Mouse (Mus musculus) heart, postnatal 36 days (tissue): ENCODE results near the gene Cacna2d3. TPM values are rescaled to one million over a fixed set of nuclear protein-coding genes. Genes with fewer than 3 reads are reported as not detected.

ENCODE experiments used
- DNase-seq, 2 experiments: peaks; one replicate each; pipeline ENCODE4 v3.0.0; 2021 to 2022
- intact Hi-C: fragments of 180-260 bp; cut with DNase I; formaldehyde crosslinking; loops from one replicate; pipeline ENCODE4 v1.15.1; 2025
- total RNA-seq, 2 experiments: library from RNA; stranded (reverse); gene quantifications; 2 replicates each; pipeline ENCODE4 v1.2.3; 2021

The Cacna2d3 gene
- total RNA-seq, 2 experiments from 2014 or later = 0.47 to 1.2 TPM

DNA sequence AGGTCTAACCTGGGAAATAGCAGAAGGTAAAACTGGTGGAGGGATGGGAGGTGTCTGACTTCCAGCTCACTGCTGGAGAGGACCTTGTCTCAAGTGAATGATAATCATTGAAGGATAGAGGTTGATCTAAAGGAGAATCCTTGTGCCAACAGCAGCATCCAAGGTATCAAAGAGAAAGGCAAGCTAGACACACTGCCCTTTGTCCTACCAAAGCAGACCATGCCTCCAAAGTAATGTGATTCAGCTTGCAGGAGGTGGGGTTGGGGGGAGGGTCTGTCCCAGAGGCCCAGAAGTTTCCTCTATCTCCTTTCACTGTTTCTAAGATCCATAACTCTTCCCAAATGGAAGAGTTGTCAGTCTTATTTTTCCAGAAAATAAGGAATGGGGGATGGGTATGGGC lies 754.8 kb downstream of the Cacna2d3 start:
- intact Hi-C loops = no loop called here
- DNase-seq = no peak

- DNase-seq = no peak
- intact Hi-C loops = no loop called here
Observed at GRCm38 (mm10) chr14:28961379-28961778, 760.3 kb downstream of the Cacna2d3 start.

DNA sequence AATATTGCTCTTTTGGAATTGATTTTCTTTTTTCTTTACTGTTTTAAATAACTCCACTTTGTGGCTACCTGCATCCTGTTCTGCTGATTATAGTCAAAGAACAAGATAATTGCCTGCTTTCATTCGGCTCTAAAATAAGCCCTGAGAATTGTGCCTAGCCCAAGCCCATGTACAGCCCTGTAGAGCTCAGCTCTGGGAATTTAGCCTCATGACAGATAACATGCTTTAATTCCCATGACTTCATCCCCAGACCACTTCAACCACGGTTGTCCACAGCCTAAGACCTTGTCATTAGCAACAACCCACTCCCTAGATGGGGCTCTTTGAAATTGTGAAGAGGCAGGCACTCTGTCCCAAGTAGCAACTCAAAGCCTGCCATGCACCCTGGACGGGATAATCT lies 762.6 kb downstream of the Cacna2d3 start:
- intact Hi-C loops = loop anchor here (10.0 kb wide), 1 partner anchor 486 kb away; no protein-coding TSS in a partner anchor
- DNase-seq = no peak

DNA sequence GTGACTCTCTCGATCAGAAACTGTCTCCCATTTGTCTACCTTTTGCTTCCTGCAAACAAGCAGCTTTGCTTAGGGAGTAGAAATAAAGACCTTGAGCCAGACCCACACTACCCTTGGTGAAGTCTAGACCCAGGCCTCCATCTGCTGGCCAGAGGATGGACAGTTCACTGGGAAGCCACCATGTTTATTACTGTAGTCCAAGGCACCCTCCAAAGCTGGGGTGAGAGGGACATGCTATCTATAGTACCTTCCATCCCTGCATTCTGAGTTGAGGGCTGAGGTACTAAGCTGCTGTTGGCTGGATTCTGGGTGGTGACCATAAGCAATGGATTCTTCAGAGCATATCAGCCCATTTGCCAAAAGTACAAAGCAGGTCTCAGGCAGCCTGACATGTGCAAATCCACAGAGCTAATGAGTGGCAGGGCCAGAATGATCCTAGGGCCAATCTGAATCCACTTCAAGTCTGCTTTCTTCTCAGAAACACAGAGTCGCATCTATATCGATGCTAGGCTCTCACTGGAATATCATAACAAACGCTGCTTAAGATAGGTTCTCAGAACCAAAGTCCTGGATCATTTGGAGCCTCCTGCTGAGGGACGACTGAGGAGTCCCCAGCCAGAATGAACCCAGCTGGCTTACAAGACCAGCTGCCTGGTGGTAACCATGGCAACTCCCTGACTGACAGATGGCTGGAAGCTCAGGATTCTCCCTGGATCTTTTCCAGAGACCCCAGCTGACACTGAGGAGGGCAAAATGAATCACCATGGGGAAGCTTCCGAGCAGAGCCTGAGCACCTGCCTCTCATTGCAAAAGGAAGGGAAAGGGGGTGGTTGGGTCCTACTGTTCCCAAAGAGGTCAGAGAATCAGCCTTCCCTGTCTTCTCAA lies 763.3 kb downstream of the Cacna2d3 start:
- no peak for DNase-seq
- intact Hi-C loops = loop anchor here (10.0 kb wide), 1 partner anchor 486 kb away; no protein-coding TSS in a partner anchor

DNA sequence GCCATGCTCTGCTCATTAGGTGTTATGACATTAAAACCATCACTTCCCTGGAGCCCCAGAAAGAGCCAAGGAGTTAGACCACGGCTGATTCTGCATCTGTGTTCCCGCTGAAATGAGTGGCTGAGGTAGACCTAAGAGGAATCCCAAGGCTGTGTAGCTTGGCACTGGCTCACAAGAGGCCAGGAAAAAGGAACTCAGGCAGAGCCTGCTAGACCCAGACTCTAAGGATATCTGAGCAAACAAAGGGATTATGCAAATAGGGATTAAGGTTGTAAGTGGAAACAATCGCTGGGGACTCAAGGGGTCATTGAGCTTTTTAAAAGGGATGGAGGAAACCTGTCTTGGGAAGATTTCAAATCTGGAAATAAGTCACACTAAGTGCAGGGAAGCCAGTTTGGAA lies 766.5 kb downstream of the Cacna2d3 start:
- intact Hi-C loops = loop anchor here (10.0 kb wide), 1 partner anchor 490 kb away; no protein-coding TSS in a partner anchor
- DNase-seq = no peak

DNA sequence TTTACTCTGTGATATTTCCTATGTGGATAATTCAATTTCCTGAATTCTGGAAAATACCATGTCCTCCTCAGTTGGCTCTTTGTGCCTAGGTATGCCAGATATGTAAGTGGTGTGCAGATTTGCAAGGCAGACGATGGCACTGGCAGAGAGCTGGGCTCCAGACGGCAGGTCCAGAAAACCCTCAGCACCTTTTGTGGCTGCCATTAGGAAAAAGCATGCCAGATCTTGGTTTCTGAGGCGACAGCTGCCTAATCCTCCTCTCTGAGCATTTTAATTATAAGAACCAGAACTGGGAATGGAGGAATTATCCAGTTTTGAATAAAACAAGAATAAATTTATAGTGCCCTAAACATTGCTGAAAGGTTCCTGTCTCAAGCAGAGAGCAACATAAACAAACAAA lies 767.1 kb downstream of the Cacna2d3 start:
- no peak for DNase-seq
- intact Hi-C loops = loop anchor here (10.0 kb wide), 1 partner anchor 490 kb away; no protein-coding TSS in a partner anchor

DNA sequence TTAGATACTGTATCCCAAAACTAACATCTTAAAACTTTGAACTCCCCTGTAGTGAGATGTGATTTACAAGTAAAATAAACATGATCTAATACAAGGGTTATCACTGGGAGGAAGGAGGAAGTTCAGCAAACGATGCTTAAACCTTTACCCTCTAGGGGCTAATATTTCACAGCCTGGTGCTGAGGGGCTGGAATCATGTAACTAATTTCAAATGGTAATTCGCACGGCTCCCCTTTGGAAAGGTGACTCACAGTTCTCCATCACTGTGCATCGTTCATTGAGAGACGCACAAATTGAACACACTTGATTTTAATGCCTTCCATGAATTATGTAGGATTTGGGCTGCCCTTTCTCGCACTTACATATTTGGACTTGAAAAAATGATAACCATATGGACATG lies 767.6 kb downstream of the Cacna2d3 start:
- intact Hi-C loops = loop anchor here (10.0 kb wide), 1 partner anchor 491 kb away; no protein-coding TSS in a partner anchor
- DNase-seq = no peak

DNA sequence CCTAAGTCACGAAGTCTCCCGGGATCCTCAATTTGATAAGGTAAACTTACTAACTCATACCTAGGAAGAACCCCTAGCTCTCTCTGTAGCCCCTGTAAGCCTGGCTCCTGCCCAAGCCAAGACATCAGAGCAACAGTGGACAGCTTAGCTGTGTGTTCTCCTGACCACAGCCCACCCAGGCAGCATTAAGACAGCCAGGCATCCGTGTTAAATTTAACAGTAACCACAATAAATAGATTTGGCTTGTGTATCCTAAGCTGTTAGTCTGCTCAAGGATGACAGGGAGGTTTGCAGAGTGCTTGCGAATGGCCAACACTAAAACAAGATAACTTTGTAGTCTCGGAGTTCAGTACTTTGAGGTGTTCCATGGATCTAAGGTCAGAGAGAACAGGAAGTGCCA lies 768.3 kb downstream of the Cacna2d3 start:
- no peak for DNase-seq
- intact Hi-C loops = loop anchor here (10.0 kb wide), 1 partner anchor 491 kb away; no protein-coding TSS in a partner anchor

DNA sequence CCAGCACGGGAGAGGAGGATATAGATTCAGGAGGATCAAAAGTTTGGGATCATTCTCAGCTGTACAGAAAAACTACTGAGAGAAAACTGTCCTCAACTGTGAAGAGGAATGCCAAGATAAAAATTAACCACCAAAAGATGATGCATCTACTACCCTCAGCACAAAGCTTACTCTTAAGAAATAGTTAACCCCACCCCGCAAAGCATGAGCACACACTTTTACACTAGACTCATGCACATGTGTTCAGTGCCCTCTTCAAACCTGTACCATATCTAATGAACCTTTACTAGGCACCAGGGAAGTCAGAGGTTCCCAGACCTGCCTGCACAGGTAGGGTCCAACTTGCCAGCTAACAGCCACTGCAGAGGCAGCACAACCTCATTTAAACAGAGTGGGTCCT lies 771.2 kb downstream of the Cacna2d3 start:
- DNase-seq = no peak
- intact Hi-C loops = loop anchor here (10.0 kb wide), 1 partner anchor 494 kb away; no protein-coding TSS in a partner anchor

- no peak for DNase-seq
- intact Hi-C loops = loop anchor here (1.0 to 10.0 kb wide), 3 partner anchors 123 to 495 kb away; no protein-coding TSS in a partner anchor
Observed at GRCm38 (mm10) chr14:28949785-28950184, 771.9 kb downstream of the Cacna2d3 start.

DNA sequence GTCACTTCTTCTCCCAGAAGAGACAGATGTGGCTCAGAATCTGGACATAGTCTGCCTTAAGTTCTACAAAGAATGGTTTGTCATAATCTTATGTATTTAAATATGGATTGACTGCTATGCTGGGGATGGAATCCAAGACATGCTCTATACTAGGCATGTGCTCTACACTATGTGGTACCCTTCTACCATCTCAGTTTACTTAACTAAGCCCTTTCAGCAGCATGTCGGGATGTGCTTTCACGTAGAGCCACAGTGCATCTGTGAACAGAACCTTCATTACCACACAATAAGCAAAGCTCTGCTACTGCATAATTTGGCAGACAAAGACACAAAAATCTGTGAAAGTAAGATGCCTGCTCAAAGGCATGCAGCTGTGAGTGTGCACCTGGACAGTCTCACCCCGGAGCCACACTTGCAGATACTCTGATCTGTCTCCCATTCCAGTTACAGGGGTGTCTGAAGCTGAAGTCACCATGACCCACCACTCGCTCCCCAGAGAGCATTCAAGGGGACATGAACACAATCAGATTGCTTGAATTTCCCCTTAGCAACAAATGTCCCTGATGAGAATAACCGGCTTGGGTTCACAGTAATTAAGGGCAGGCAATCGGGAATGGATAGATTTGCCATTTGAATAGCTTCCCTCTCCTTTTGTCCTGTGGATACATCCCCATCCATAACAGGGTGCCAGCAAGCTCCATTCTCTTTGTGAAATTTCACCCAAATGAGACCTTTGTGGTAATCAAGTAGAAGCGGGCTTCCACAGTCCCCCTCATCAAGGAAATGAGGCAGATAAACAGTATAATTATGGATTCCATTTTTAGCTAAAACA lies 773.4 kb downstream of the Cacna2d3 start:
- intact Hi-C loops = loop anchor here (2.0 kb wide), 1 partner anchor 125 kb away; no protein-coding TSS in a partner anchor
- no peak for DNase-seq

DNA sequence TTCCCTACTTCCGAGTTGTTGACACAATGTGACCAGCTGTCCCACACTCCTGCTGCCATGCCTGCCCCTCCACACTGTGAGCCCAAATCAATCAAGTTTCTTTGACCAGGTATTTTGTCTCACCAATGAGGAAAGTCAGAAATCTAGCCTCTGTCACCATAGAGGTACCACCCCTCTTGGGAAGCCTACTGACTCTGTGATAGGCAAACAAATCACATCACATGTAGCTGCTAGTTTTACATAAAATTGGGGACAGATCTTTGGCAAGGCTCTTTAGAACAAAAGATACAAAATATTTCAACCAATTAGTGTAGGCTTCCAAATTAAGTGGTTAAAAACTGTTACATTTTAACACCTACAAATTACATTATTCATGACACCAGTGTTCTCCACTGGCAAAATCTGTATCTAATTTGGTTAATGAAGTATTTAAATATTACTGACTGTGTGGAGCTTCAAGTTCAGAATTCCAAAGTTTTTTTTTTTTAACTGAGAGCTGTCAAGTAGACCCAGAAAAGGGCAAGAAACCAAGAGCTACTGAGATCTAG lies 788.8 kb downstream of the Cacna2d3 start:
- no peak for DNase-seq
- intact Hi-C loops = no loop called here

DNA sequence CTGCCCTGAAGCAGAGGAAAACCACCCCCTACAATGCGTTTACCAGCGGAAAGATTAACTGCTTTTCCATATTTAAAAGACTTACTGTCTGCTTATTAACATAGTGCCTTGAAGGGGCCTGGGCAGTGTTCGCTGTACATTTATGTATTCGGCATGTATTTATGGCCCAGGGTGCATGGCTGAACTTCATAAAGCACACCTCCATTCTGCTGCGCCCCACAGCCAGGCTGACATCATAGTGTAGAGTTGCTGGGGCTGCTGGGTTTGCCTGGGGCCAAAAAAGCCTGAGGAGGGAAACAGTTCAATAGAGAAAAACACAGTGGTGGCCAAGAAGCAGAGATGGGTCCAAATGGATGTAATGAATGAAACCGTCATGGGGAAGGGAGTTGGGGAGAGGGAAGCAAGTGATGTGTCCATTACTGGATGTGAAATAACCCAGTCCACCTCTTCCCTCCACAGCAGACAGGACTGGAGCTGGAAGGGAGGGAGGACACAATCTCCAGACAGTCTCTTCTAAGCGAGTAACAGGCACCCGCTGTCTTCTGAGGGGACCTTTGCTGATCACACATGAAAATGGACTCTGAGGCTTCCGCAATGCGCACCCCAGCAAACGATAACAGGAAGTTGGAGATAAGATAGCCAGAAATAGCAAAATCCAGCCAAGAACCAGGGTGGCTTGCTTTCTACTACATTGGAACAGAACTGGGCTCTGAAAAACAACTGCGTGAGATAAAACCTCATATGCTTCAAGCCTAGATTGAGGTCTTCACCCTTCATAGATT lies 798.3 kb downstream of the Cacna2d3 start:
- intact Hi-C loops = no loop called here
- DNase-seq = peak in 1 of 2 experiments; percentile 7

- intact Hi-C loops = no loop called here
- DNase-seq = no peak
Observed at GRCm38 (mm10) chr14:28918871-28919270, 802.8 kb downstream of the Cacna2d3 start.

DNA sequence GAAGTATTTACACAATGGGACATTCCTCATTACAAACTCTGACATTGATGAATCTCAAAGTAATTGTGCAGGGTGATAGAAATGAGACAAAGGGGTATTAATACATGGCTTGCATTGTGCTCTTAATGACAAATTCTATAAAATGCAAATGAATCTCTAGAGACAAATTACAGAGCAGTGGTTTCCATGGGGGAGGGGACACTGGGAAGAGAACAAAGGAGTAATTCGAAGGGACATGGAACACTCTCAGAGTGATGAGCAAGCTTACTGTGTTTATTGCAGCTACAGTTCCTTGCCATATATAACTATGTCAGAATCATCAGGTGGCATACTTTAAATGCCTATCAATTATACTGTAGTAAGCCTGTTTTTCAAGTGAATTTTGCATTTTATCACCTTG lies 806.7 kb downstream of the Cacna2d3 start:
- intact Hi-C loops = no loop called here
- no peak for DNase-seq

DNA sequence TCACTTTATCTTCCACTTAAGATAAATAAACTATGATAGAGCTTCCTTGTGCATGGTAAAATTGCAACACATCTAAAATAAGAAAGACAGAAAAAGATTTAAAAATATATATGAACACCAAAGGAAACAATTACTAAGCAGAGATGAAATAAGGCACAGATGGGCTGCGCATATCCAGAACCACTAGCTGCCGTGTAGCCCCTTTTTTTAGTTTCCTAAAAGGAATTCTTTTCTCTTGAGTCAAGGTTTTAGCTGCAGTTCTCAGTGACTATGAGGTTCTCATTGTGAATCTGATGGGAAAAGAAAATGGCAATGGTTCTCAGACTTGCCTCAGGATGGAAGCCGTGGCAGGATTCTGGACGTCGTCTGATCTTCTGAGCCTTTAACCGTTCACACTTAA lies 814.0 kb downstream of the Cacna2d3 start:
- no peak for DNase-seq
- intact Hi-C loops = no loop called here

GRCm38 (mm10) chr14:28892530-28892929 lies 829.1 kb downstream of the Cacna2d3 start:
- intact Hi-C loops = no loop called here
- no peak for DNase-seq

DNA sequence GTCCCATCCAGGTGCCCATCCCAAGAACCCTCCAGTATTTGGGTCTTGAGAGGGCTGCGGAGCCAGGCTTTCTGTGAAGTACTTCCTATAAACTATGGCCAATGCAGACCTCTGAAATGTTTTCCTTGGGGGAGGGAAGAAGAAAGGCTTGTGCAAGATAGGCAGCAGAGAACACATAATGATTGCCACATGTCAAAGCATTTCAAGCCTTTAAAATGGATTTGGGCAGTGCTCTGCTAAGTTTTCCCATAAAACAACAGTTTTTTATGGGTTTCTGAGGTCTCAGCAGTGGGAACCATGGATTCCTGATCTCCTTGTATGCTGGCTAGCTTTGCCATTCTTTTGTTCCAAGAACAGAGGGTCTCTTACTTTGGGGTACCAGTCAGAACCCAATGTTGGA lies 834.3 kb downstream of the Cacna2d3 start:
- no peak for DNase-seq
- intact Hi-C loops = no loop called here

DNA sequence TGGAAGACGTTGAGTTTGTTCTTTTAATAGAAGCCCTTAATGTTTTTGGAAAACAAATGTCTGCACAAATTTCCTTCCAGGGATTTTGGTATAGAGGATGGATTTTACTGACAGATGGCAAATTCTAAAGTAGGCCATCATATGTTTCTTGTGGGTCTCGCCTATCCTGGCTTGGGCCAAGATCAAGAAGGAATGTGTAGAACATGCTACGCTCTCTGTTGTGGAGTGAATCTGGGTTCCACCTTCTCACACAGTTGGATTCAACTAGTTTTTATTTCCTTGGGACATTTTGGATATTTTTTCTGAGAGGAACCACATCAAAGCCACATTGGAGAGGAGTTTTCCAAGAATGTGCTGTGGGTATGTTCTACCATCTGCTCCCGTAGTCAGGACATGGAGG lies 835.0 kb downstream of the Cacna2d3 start:
- intact Hi-C loops = no loop called here
- DNase-seq = no peak

- intact Hi-C loops = no loop called here
Observed at GRCm38 (mm10) chr14:28870983-28871382, 850.7 kb downstream of the Cacna2d3 start.

More at GRCm38 (mm10) chr14:28870983-28871382, 850.7 kb downstream of the Cacna2d3 start:
- no peak for DNase-seq
